In genomic region chr7:127666066-127666654, GRCm38 (mm10) we compare ENCODE assay signal across 28 mouse cellular contexts. TPM values are rescaled to one million over a fixed set of nuclear protein-coding genes. Genes with fewer than 3 reads are reported as not detected.
A peak's percentile ranks its signal among the peaks of the same experiment; 100 is the strongest.
DNase-seq lines count a peak whose midpoint lies in the region; ATAC-seq and TF ChIP-seq lines count a peak whose summit lies in the region.
"Had no signal": no experiment of that assay in that cellular context is flagged by ENCODE, and none has a peak within 500 bp of the region (broad histone marks: within the 10 kb centered on the region; RNA-seq: fewer than 3 reads in every experiment).

No protein-coding gene starts in this region.

- in situ Hi-C loops in ES-E14 (cut with MboI; ENCODE audit: low sequenced_read_pairs in 2 of 2, unreplicated experiment in 2 of 2), result no loop called here

- H3K27ac ChIP-seq in kidney, embryonic 16.5 days (ENCODE audit: low read length), result no peak overlapping the region
- H3K27ac ChIP-seq in ES-E14 (ENCODE audit: insufficient read depth, low read depth, low read length, poor library complexity, severe bottlenecking), result peak overlapping the region; percentile 61
- no peak overlapping the region for H3K27ac ChIP-seq in intestine, embryonic 16.5 days (ENCODE audit: low read length)
- no peak overlapping the region for H3K27ac ChIP-seq in left cerebral cortex, adult 2 months
- H3K27ac ChIP-seq: embryonic facial prominence, embryonic 12.5 days; forebrain, embryonic 10.5 days; heart, adult 2 months; hindbrain, embryonic 13.5 days; limb, embryonic 13.5 days; liver, embryonic 13.5 days; midbrain, embryonic 13.5 days had no signal

- no peak for ATAC-seq in kidney, embryonic 16.5 days (ENCODE audit: low FRiP score, low TSS enrichment)
- peak; percentile 59 for ATAC-seq in intestine, embryonic 16.5 days
- ATAC-seq: forebrain, postnatal 0 days; lung, postnatal 0 days; midbrain, embryonic 13.5 days had no signal

- peaks cover 9% of the 10 kb centered on the region for H3K36me3 ChIP-seq in kidney, embryonic 16.5 days (ENCODE audit: insufficient read depth, low read length)
- H3K36me3 ChIP-seq in ES-E14 (ENCODE audit: control insufficient read depth, insufficient read depth, low read length, poor library complexity, severe bottlenecking), result no peaks in the 10 kb centered on the region
- H3K36me3 ChIP-seq in intestine, embryonic 16.5 days (ENCODE audit: control insufficient read depth, insufficient read depth, low read length), result no peaks in the 10 kb centered on the region
- H3K36me3 ChIP-seq: liver, embryonic 13.5 days had no signal

- intact Hi-C loops in left cerebral cortex, adult 2 months (cut with DNase I), result no loop called here

- no peak for TF ChIP-seq CTCF in left cerebral cortex, adult 2 months (IDR thresholded peaks at IDR 0.05)

- no peak overlapping the region for H3K9ac ChIP-seq in kidney, embryonic 16.5 days (replicated peaks; ENCODE audit: low read length)
- H3K9ac ChIP-seq in ES-E14 (ENCODE audit: insufficient read depth, low read depth, low read length, poor library complexity, severe bottlenecking), result peak overlapping the region; percentile 24; the same call in 1 of the 2 replicates
- H3K9ac ChIP-seq in intestine, embryonic 16.5 days (ENCODE audit: low read depth, low read length), result no peak overlapping the region
- H3K9ac ChIP-seq: embryonic facial prominence, embryonic 12.5 days; forebrain, postnatal 0 days; heart, embryonic 12.5 days; hindbrain, embryonic 13.5 days; limb, embryonic 13.5 days; liver, embryonic 13.5 days; midbrain, embryonic 13.5 days had no signal

- H3K9me3 ChIP-seq in kidney, embryonic 16.5 days (ENCODE audit: low read length), result no peaks in the 10 kb centered on the region; the same call in 1 of the 2 replicates
- no peaks in the 10 kb centered on the region for H3K9me3 ChIP-seq in ES-E14 (ENCODE audit: control insufficient read depth, insufficient read depth, low read depth, low read length)
- H3K9me3 ChIP-seq in intestine, embryonic 16.5 days (ENCODE audit: control insufficient read depth, low read length), result no peaks in the 10 kb centered on the region
- H3K9me3 ChIP-seq: embryonic facial prominence, embryonic 12.5 days; forebrain, embryonic 10.5 days; G1E; heart, embryonic 12.5 days; hindbrain, embryonic 13.5 days; liver, embryonic 13.5 days; midbrain, embryonic 13.5 days had no signal

- no peaks in the 10 kb centered on the region for H3K27me3 ChIP-seq in kidney, embryonic 16.5 days (ENCODE audit: insufficient read depth, low read length)
- H3K27me3 ChIP-seq in intestine, embryonic 16.5 days (replicated peaks; ENCODE audit: control insufficient read depth, insufficient read depth, low read length), result no peaks in the 10 kb centered on the region
- H3K27me3 ChIP-seq: embryonic facial prominence, embryonic 12.5 days; heart, embryonic 12.5 days; hindbrain, embryonic 13.5 days; limb, embryonic 13.5 days; liver, embryonic 13.5 days; midbrain, embryonic 13.5 days had no signal

- DNase-seq in kidney, adult 8-10 months, result peak; percentile 67 to 71
- no peak for DNase-seq in ES-E14 (ENCODE audit: low read depth, low spot score)
- DNase-seq in kidney, postnatal 36 days, result peak; percentile 76 to 79
- DNase-seq in left cerebral cortex, adult 2 months (ENCODE audit: extremely low spot score in 1 of 2, low spot score in 2 of 2), result no peak
- DNase-seq: adrenal gland, postnatal 10 days; B cell, adult 2 months; cerebellum, adult 9-10 months; cerebellum, postnatal 36 days; forebrain, postnatal 0 days; heart, adult 2 months; heart, postnatal 4 days; liver, embryonic 13.5 days; lung, adult 18-20 months; lung, postnatal 4 days; right cerebral cortex, postnatal 14 days; thymus, postnatal 4 days had no signal

- no peak overlapping the region for H3K4me3 ChIP-seq in kidney, embryonic 16.5 days (ENCODE audit: low read length)
- H3K4me3 ChIP-seq in ES-E14 (ENCODE audit: insufficient read depth in 1 of 2, low read depth in 1 of 2, low read length in 2 of 2, poor library complexity in 1 of 2, severe bottlenecking in 1 of 2), result peak overlapping the region; percentile 26 to 52
- no peak overlapping the region for H3K4me3 ChIP-seq in intestine, embryonic 16.5 days (ENCODE audit: low read length)
- H3K4me3 ChIP-seq in left cerebral cortex, adult 2 months, result no peak overlapping the region
- H3K4me3 ChIP-seq: embryonic facial prominence, embryonic 12.5 days; forebrain, embryonic 10.5 days; heart, adult 2 months; heart, embryonic 12.5 days; hindbrain, embryonic 13.5 days; limb, embryonic 13.5 days; liver, embryonic 13.5 days; megakaryocyte, embryonic 14.5 days; midbrain, embryonic 13.5 days had no signal

- 91% methylated on average over 6 of the region's 6 CpGs for WGBS in kidney, embryonic 16.5 days
- 87% methylated on average over 6 of the region's 6 CpGs for whole genome bisulfite sequencing in intestine, embryonic 16.5 days

- H3K4me2 ChIP-seq in kidney, embryonic 16.5 days (replicated peaks; ENCODE audit: low read depth, low read length), result no peak overlapping the region
- H3K4me2 ChIP-seq in intestine, embryonic 16.5 days (ENCODE audit: low read depth, low read length), result no peak overlapping the region
- H3K4me2 ChIP-seq: embryonic facial prominence, embryonic 12.5 days; heart, embryonic 12.5 days; hindbrain, embryonic 13.5 days; limb, embryonic 13.5 days; liver, embryonic 13.5 days; midbrain, embryonic 13.5 days had no signal

- no peaks in the 10 kb centered on the region for H3K4me1 ChIP-seq in kidney, embryonic 16.5 days (ENCODE audit: insufficient read depth, low read length)
- peaks cover 2 to 6% of the 10 kb centered on the region in 2 experiments; a peak in 2 of 4 replicates for H3K4me1 ChIP-seq in ES-E14 (ENCODE audit: control insufficient read depth in 2 of 2, insufficient read depth in 2 of 2, low read length in 2 of 2, poor library complexity in 1 of 2)
- H3K4me1 ChIP-seq in intestine, embryonic 16.5 days (ENCODE audit: control insufficient read depth, insufficient read depth, low read length), result no peaks in the 10 kb centered on the region; the same call in 1 of the 2 replicates
- H3K4me1 ChIP-seq: embryonic facial prominence, embryonic 12.5 days; forebrain, embryonic 10.5 days; hindbrain, embryonic 13.5 days; limb, embryonic 13.5 days; midbrain, embryonic 13.5 days had no signal

TF ChIP-seq in ES-E14, 5 proteins besides CTCF, POLR2A, EP300 and RAD21:
- TF ChIP-seq CHD2 (IDR thresholded peaks at IDR 0.05; ENCODE audit: low read depth, low read length), result no peak
- TF ChIP-seq MAFK (IDR thresholded peaks at IDR 0.05; ENCODE audit: insufficient read depth, low read depth, low read length), result no peak
- TF ChIP-seq HCFC1 (IDR thresholded peaks at IDR 0.05; ENCODE audit: borderline replicate concordance, insufficient read depth, low read length), result no peak
- TF ChIP-seq ZNF384 (IDR thresholded peaks at IDR 0.05; ENCODE audit: low read depth, low read length), result no peak
- no peak for TF ChIP-seq ZC3H11A (IDR thresholded peaks at IDR 0.05; ENCODE audit: borderline replicate concordance, low read depth, low read length)

RNA-seq across cellular contexts. Expression of gene Bcl7c, which starts 42.6 kb away (rescaled TPM):
- 50.5 and 54.5 TPM in 2 replicates for polyA plus RNA-seq in kidney, embryonic 16.5 days (2015; fragmentation: Nextera tagmentation; extraction: Ambion mirVana)
- total RNA-seq in ES-E14 (2012; rRNA removed), result 35.6 and 36.8 TPM in 2 replicates
- 24.9 and 34.5 TPM in 2 replicates for polyA plus RNA-seq in intestine, embryonic 16.5 days (2015; fragmentation: Nextera tagmentation; extraction: Ambion mirVana)
- total RNA-seq in left cerebral cortex, adult 2 months (2021), result 10 to 100 TPM; 32.7 to 39.9 TPM

RNA-seq across cellular contexts. Expression of gene Ctf1, which starts 46.4 kb away (rescaled TPM):
- polyA plus RNA-seq in kidney, embryonic 16.5 days (2015; fragmentation: Nextera tagmentation; extraction: Ambion mirVana), result 14.0 and 14.7 TPM in 2 replicates
- 2.3 and 3.0 TPM in 2 replicates for total RNA-seq in ES-E14 (2012; rRNA removed)
- polyA plus RNA-seq in intestine, embryonic 16.5 days (2015; fragmentation: Nextera tagmentation; extraction: Ambion mirVana), result 5.2 and 6.5 TPM in 2 replicates
- 1 to 10 TPM; 2.8 to 3.8 TPM for total RNA-seq in left cerebral cortex, adult 2 months (2021)
- total RNA-seq: monocyte, adult 5-6 weeks had no signal

RNA-seq across cellular contexts. Expression of gene Zfp629, which starts 50.6 kb away (rescaled TPM):
- 19.8 and 22.1 TPM in 2 replicates for polyA plus RNA-seq in kidney, embryonic 16.5 days (2015; fragmentation: Nextera tagmentation; extraction: Ambion mirVana)
- total RNA-seq in ES-E14 (2012; rRNA removed), result 2.1 and 2.9 TPM in 2 replicates
- polyA plus RNA-seq in intestine, embryonic 16.5 days (2015; fragmentation: Nextera tagmentation; extraction: Ambion mirVana), result 7.9 and 8.5 TPM in 2 replicates
- 10 to 100 TPM; 24.5 to 26.2 TPM for total RNA-seq in left cerebral cortex, adult 2 months (2021)

Comparison
In these comparisons a context has a peak if more than half of its experiments do, and no peak if none do; other contexts are left out.
1. DNase-seq: peak in kidney, adult 8-10 months (2 of 2) and kidney, postnatal 36 days (2 of 2); none in ES-E14 (single experiment) and left cerebral cortex, adult 2 months (0 of 2).
2. H3K4me3 ChIP-seq: peak in ES-E14 (2 of 2); none in kidney, embryonic 16.5 days (single experiment), intestine, embryonic 16.5 days (single experiment) and left cerebral cortex, adult 2 months (single experiment).